Mouse (Mus musculus) right cerebral cortex, postnatal 14 days (tissue): ENCODE measurements around the gene Prkaca.

ENCODE experiments used
- DNase-seq: peaks from one replicate; pipeline ENCODE4 v3.0.0; 2022

The Prkaca gene

GRCm38 (mm10) chr8:84042066-84042947 lies 69.5 kb downstream of the Prkaca start, which contains the start of gene Il27ra:
Gene Il27ra, minus strand, starts transcription at chr8:84042589.
- DNase-seq, result peak; percentile 41

GRCm38 (mm10) chr8:84042948-84043342 lies 70.2 kb downstream of the Prkaca start:
- DNase-seq, result no peak

GRCm38 (mm10) chr8:84044103-84044502 lies 71.3 kb downstream of the Prkaca start:
- DNase-seq, result no peak

- DNase-seq, result no peak
These were observed 72.1 kb downstream of the Prkaca start, which contains the start of gene Rln3 for GRCm38 (mm10) chr8:84044900-84045299. Gene Rln3, minus strand, starts transcription at chr8:84045000.
